Mouse (Mus musculus) heart, embryonic 11.5 days (tissue): ENCODE data around the gene Ncaph2. TPM values are rescaled to one million over a fixed set of nuclear protein-coding genes. Genes with fewer than 3 reads are reported as not detected.

Source experiments
- ATAC-seq: fragments of 200-750 bp; cut with Nextera tagmentation; replicated peaks from 2 replicates; pipeline ENCODE4 v1.8.0; 2017; ENCODE audit warnings: moderate library complexity; ENCODE audit not compliant: insufficient number of reproducible peaks, low FRiP score, low TSS enrichment
- H3K27ac ChIP-seq: fragments of 300-500 bp; sonication (generic); 2 replicates; pipeline ENCODE4 v1.5.1; 2014; ENCODE audit warnings: mild to moderate bottlenecking, low read depth, low read length
- H3K27me3 ChIP-seq: fragments of 300-500 bp; sonication (generic); 2 replicates; pipeline ENCODE4 v1.6.1; 2014; ENCODE audit warnings: mild to moderate bottlenecking, low read length, mixed read lengths; ENCODE audit not compliant: control insufficient read depth, insufficient read depth
- H3K36me3 ChIP-seq: fragments of 300-500 bp; sonication (generic); 2 replicates; pipeline ENCODE4 v1.6.1; 2014; ENCODE audit warnings: mild to moderate bottlenecking, low read length, moderate library complexity, mixed read lengths; ENCODE audit not compliant: control insufficient read depth, insufficient read depth
- H3K4me1 ChIP-seq: fragments of 300-500 bp; sonication (generic); 2 replicates; pipeline ENCODE4 v1.6.1; 2014; ENCODE audit warnings: low read length; ENCODE audit not compliant: control insufficient read depth, insufficient read depth
- H3K4me2 ChIP-seq: fragments of 300-500 bp; sonication (generic); 2 replicates; pipeline ENCODE4 v1.6.1; 2014; ENCODE audit warnings: mild to moderate bottlenecking, moderate library complexity
- H3K4me3 ChIP-seq: fragments of 300-500 bp; sonication (generic); 2 replicates; pipeline ENCODE4 v1.5.1; 2014; ENCODE audit warnings: low read depth, low read length
- H3K9ac ChIP-seq: fragments of 300-500 bp; sonication (generic); 2 replicates; pipeline ENCODE4 v1.6.1; 2014; ENCODE audit warnings: mild to moderate bottlenecking, low read depth, low read length, moderate library complexity
- H3K9me3 ChIP-seq: fragments of 300-500 bp; sonication (generic); replicated peaks from 2 replicates; pipeline ENCODE4 v1.6.1; 2016; ENCODE audit warnings: low read length; ENCODE audit not compliant: control insufficient read depth
- WGBS: fragments of 180-500 bp; shearing (Covaris S2); extraction: QIAGEN DNeasy Blood & Tissue Kit; methylation state at CpG from one replicate; pipeline ENCODE4 v1.1.7; 2014; ENCODE audit not compliant: insufficient replicate concordance; 5-methylcytosine and 5-hydroxymethylcytosine counted together
- polyA plus RNA-seq: library from polyadenylated mRNA; unstranded; fragments of >200 nt; fragmentation: Nextera tagmentation; extraction: Ambion mirVana; gene quantifications from 2 replicates; pipeline ENCODE4 v1.2.1, GENCODE M21; 2014

Gene Ncaph2
- polyA plus RNA-seq, 1 experiment from 2014 or later, result 107 TPM

GRCm38 (mm10) chr15:89373027-89373761 lies 17.7 kb downstream of the Ncaph2 start:
- WGBS, result 2% methylated on average over 35 of the region's 35 CpGs
- Histone ChIP-seq H3K9ac (peak overlapping the region; percentile 79), H3K4me3 (peak overlapping the region; percentile 72), H3K4me1 (peaks cover 11% of the 10 kb centered on the region), H3K9me3 (no peaks in the 10 kb centered on the region), H3K27ac (peak overlapping the region; percentile 94), H3K36me3 (peaks cover 33% of the 10 kb centered on the region), H3K4me2 (peak overlapping the region; percentile 82), H3K27me3 (peaks cover 23% of the 10 kb centered on the region)
- peak; percentile 71 for ATAC-seq

- ATAC-seq, result peak; percentile 79
- under 1% methylated on average over 42 of the region's 42 CpGs for WGBS
- H3K27ac ChIP-seq, result peak within 1 kb of the TSS; percentile 94
- H3K27me3 ChIP-seq, result peaks cover 29% of the 10 kb centered on the region
- peak within 1 kb of the TSS; percentile 79 for H3K9ac ChIP-seq
- peak within 1 kb of the TSS; percentile 82 for H3K4me2 ChIP-seq
- no peaks in the 10 kb centered on the region for H3K9me3 ChIP-seq
- H3K4me1 ChIP-seq, result peaks cover 17% of the 10 kb centered on the region
- peaks cover 28% of the 10 kb centered on the region for H3K36me3 ChIP-seq
- H3K4me3 ChIP-seq, result peak within 1 kb of the TSS; percentile 72
Measured at GRCm38 (mm10) chr15:89373762-89374248, 18.3 kb downstream of the Ncaph2 start, which contains the start of gene Sco2. Gene Sco2 (minus strand): TSS chr15:89373846.

- Histone ChIP-seq H3K4me2 (peak overlapping the region; percentile 82), H3K4me1 (peaks cover 23% of the 10 kb centered on the region), H3K27ac (peak overlapping the region; percentile 94), H3K27me3 (peaks cover 34% of the 10 kb centered on the region), H3K9me3 (no peaks in the 10 kb centered on the region), H3K36me3 (peaks cover 26% of the 10 kb centered on the region), H3K9ac (peak overlapping the region; percentile 79), H3K4me3 (peak overlapping the region; percentile 72)
- ATAC-seq, result 0 out of 2 replicates have a peak, but pooled peaks have one; percentile 1
- WGBS, result 51% methylated on average over 9 of the region's 9 CpGs
Measured at GRCm38 (mm10) chr15:89374340-89374739, 18.8 kb downstream of the Ncaph2 start.

GRCm38 (mm10) chr15:89374801-89375534 lies 19.4 kb downstream of the Ncaph2 start:
- peaks cover 39% of the 10 kb centered on the region for H3K27me3 ChIP-seq
- H3K4me1 ChIP-seq, result peaks cover 25% of the 10 kb centered on the region
- no peak overlapping the region for H3K27ac ChIP-seq
- peaks cover 20% of the 10 kb centered on the region for H3K36me3 ChIP-seq
- no peak overlapping the region for H3K4me3 ChIP-seq
- H3K9me3 ChIP-seq, result no peaks in the 10 kb centered on the region
- WGBS, result 92% methylated on average over 17 of the region's 17 CpGs
- no peak for ATAC-seq
- H3K9ac ChIP-seq, result no peak overlapping the region
- no peak overlapping the region; the same call in 1 of the 2 replicates for H3K4me2 ChIP-seq

- Histone ChIP-seq H3K9me3 (no peaks in the 10 kb centered on the region), H3K27me3 (peaks cover 43% of the 10 kb centered on the region), H3K9ac (no peak overlapping the region), H3K4me3 (no peak overlapping the region), H3K4me2 (no peak overlapping the region), H3K27ac (no peak overlapping the region), H3K36me3 (peaks cover 13% of the 10 kb centered on the region), H3K4me1 (peaks cover 25% of the 10 kb centered on the region)
- no peak for ATAC-seq
- WGBS, result 72% methylated on average over 7 of the region's 7 CpGs
Measured at GRCm38 (mm10) chr15:89376040-89376439, 20.5 kb downstream of the Ncaph2 start.

GRCm38 (mm10) chr15:89376957-89377356 lies 21.4 kb downstream of the Ncaph2 start, which contains the start of gene Tymp:
Gene Tymp (minus strand): TSS chr15:89377039.
- Histone ChIP-seq H3K27me3 (peaks cover 43% of the 10 kb centered on the region), H3K36me3 (peaks cover 4% of the 10 kb centered on the region), H3K9ac (no peak within 1 kb of the TSS), H3K4me3 (peak within 1 kb of the TSS; percentile 14; the same call in 1 of the 2 replicates), H3K27ac (no peak within 1 kb of the TSS), H3K4me1 (peaks cover 25% of the 10 kb centered on the region), H3K9me3 (no peaks in the 10 kb centered on the region), H3K4me2 (peak within 1 kb of the TSS; percentile 31)
- ATAC-seq, result no peak
- 15% methylated on average over 16 of the region's 16 CpGs for WGBS

GRCm38 (mm10) chr15:89377362-89377761 lies 21.8 kb downstream of the Ncaph2 start:
- peaks cover 46% of the 10 kb centered on the region for H3K27me3 ChIP-seq
- WGBS, result 3% methylated on average over 18 of the region's 18 CpGs

GRCm38 (mm10) chr15:89377938-89378828 lies 22.7 kb downstream of the Ncaph2 start:
- 14% methylated on average over 46 of the region's 46 CpGs for WGBS
- no peak for ATAC-seq
- peaks cover 46% of the 10 kb centered on the region for H3K27me3 ChIP-seq
- no peaks in the 10 kb centered on the region for H3K9me3 ChIP-seq
- peak overlapping the region; percentile 54 for H3K9ac ChIP-seq
- no peaks in the 10 kb centered on the region for H3K36me3 ChIP-seq
- peaks cover 20% of the 10 kb centered on the region for H3K4me1 ChIP-seq
- H3K4me2 ChIP-seq, result peak overlapping the region; percentile 75
- no peak overlapping the region for H3K27ac ChIP-seq
- peak overlapping the region; percentile 48 for H3K4me3 ChIP-seq

More at GRCm38 (mm10) chr15:89377362-89377761, 21.8 kb downstream of the Ncaph2 start:
- no peak for ATAC-seq
- Histone ChIP-seq H3K4me1 (peaks cover 25% of the 10 kb centered on the region), H3K27ac (no peak overlapping the region), H3K9ac (no peak overlapping the region), H3K4me3 (peak overlapping the region; percentile 14; the same call in 1 of the 2 replicates), H3K9me3 (no peaks in the 10 kb centered on the region), H3K36me3 (no peaks in the 10 kb centered on the region), H3K4me2 (peak overlapping the region; percentile 31)
